Comparison of ENCODE assay signal across 16 mouse cellular contexts in the genomic region with DNA sequence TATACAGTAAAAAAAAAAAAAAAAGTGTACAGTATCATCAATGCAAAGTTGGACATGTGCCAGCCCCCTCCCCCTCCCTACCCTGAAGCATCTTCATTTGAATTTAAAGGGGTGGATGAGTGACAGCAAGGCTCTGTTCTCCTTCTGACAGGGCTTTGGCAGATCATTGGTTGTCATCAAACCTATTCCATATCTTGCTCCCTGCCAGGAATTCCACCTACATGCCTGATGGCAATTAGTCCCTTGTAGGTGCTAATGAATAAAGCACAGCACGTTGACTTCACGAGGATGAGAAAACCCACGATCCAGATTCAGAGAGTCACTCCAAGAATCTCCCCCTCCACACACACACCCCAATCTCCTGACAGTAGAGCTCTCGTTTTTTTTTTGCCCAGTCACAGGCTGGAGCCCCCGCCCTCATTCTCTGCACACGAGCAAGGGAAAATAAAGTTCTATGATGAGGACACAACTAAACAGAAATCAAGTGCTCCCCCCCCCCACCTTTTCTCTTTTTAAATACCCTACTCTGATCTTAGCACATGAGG.
DNase-seq lines count a peak whose midpoint lies in the region; ATAC-seq and TF ChIP-seq lines count a peak whose summit lies in the region.
"Had no signal": no experiment of that assay in that cellular context is flagged by ENCODE, and none has a peak within 500 bp of the region (broad histone marks: within the 10 kb centered on the region; RNA-seq: fewer than 3 reads in every experiment).

No protein-coding gene starts in this region.

- no peak overlapping the region for H3K4me2 ChIP-seq in embryonic facial prominence, embryonic 14.5 days (ENCODE audit: low read depth, low read length)
- no peak overlapping the region for H3K4me2 ChIP-seq in midbrain, embryonic 12.5 days (replicated peaks)
- H3K4me2 ChIP-seq in midbrain, embryonic 11.5 days = no peak overlapping the region
- no peak overlapping the region for H3K4me2 ChIP-seq in forebrain, postnatal 0 days (ENCODE audit: low read depth)
- H3K4me2 ChIP-seq in midbrain, postnatal 0 days (ENCODE audit: low read depth, low read length, poor library complexity, severe bottlenecking) = no peak overlapping the region
- H3K4me2 ChIP-seq: heart, embryonic 15.5 days; intestine, embryonic 15.5 days; liver, embryonic 11.5 days had no signal

- peak; percentile 33 for DNase-seq in embryonic facial prominence, embryonic 14.5 days (ENCODE audit: low spot score)
- no peak for DNase-seq in embryonic facial prominence, embryonic 10.5 days (ENCODE audit: low spot score)
- DNase-seq in midbrain, embryonic 11.5 days (ENCODE audit: low spot score, missing footprints) = no peak
- DNase-seq in forebrain, postnatal 0 days = peak; percentile 61
- DNase-seq in midbrain, postnatal 0 days (ENCODE audit: low spot score) = no peak
- no peak for DNase-seq in ovary, postnatal 14 days (ENCODE audit: low spot score)
- DNase-seq in adrenal gland, postnatal 4 days (ENCODE audit: low spot score in 2 of 2) = no peak
- DNase-seq: adrenal gland, postnatal 10 days; B cell, adult 2 months; cerebellum, adult 2 months; kidney, postnatal 36 days; thymus, adult 2 months had no signal

- no peak for ATAC-seq in embryonic facial prominence, embryonic 14.5 days (ENCODE audit: low read depth)
- ATAC-seq in midbrain, embryonic 12.5 days (ENCODE audit: low FRiP score, low read depth) = 0 out of 2 replicates have a peak, but pooled peaks have one; percentile 2
- no peak for ATAC-seq in midbrain, embryonic 11.5 days (ENCODE audit: low FRiP score)
- ATAC-seq in forebrain, postnatal 0 days = peak; percentile 45; the same call in 1 of the 2 replicates
- 0 out of 2 replicates have a peak, but pooled peaks have one; percentile 29 for ATAC-seq in midbrain, postnatal 0 days (ENCODE audit: low FRiP score)
- ATAC-seq: intestine, embryonic 15.5 days had no signal

- 41% methylated on average over 6 of the region's 6 CpGs for WGBS in embryonic facial prominence, embryonic 14.5 days
- 51% methylated on average over 6 of the region's 6 CpGs for WGBS in embryonic facial prominence, embryonic 10.5 days
- WGBS in midbrain, embryonic 12.5 days = 62% methylated on average over 6 of the region's 6 CpGs
- 78% methylated on average over 6 of the region's 6 CpGs for WGBS in midbrain, embryonic 11.5 days
- WGBS in forebrain, postnatal 0 days = 29% methylated on average over 6 of the region's 6 CpGs
- WGBS in midbrain, postnatal 0 days = 46% methylated on average over 6 of the region's 6 CpGs

- H3K4me3 ChIP-seq in embryonic facial prominence, embryonic 14.5 days (ENCODE audit: low read depth, low read length) = no peak overlapping the region
- H3K4me3 ChIP-seq in embryonic facial prominence, embryonic 10.5 days = no peak overlapping the region
- H3K4me3 ChIP-seq in midbrain, embryonic 12.5 days = no peak overlapping the region
- no peak overlapping the region for H3K4me3 ChIP-seq in midbrain, embryonic 11.5 days (ENCODE audit: low read depth, low read length)
- no peak overlapping the region for H3K4me3 ChIP-seq in forebrain, postnatal 0 days (ENCODE audit: low read depth, low read length)
- H3K4me3 ChIP-seq in midbrain, postnatal 0 days (ENCODE audit: low read depth, low read length) = no peak overlapping the region
- H3K4me3 ChIP-seq: heart, embryonic 15.5 days; intestine, embryonic 15.5 days had no signal

- no peak for TF ChIP-seq CTCF in forebrain, postnatal 0 days (IDR thresholded peaks at IDR 0.05; ENCODE audit: low read depth)
- no peak for TF ChIP-seq CTCF in midbrain, postnatal 0 days (IDR thresholded peaks at IDR 0.05)

- no peak overlapping the region for H3K27ac ChIP-seq in embryonic facial prominence, embryonic 14.5 days (replicated peaks; ENCODE audit: low read depth, low read length)
- H3K27ac ChIP-seq in embryonic facial prominence, embryonic 10.5 days (replicated peaks) = no peak overlapping the region
- H3K27ac ChIP-seq in midbrain, embryonic 12.5 days (replicated peaks) = no peak overlapping the region
- no peak overlapping the region for H3K27ac ChIP-seq in midbrain, embryonic 11.5 days (ENCODE audit: low read depth, low read length)
- 0 out of 2 replicates have a peak overlapping the region, but pooled peaks have one; percentile 21 for H3K27ac ChIP-seq in forebrain, postnatal 0 days (ENCODE audit: low read depth, low read length)
- no peak overlapping the region for H3K27ac ChIP-seq in midbrain, postnatal 0 days (ENCODE audit: low read depth, low read length)
- H3K27ac ChIP-seq: heart, embryonic 15.5 days; intestine, embryonic 15.5 days had no signal

- no peak overlapping the region for H3K9ac ChIP-seq in embryonic facial prominence, embryonic 14.5 days (ENCODE audit: low read depth, low read length)
- no peak overlapping the region for H3K9ac ChIP-seq in midbrain, embryonic 12.5 days (replicated peaks)
- H3K9ac ChIP-seq in midbrain, embryonic 11.5 days (ENCODE audit: low read length) = no peak overlapping the region
- no peak overlapping the region for H3K9ac ChIP-seq in forebrain, postnatal 0 days
- H3K9ac ChIP-seq in midbrain, postnatal 0 days (replicated peaks; ENCODE audit: low read length, poor library complexity, severe bottlenecking) = no peak overlapping the region
- H3K9ac ChIP-seq: heart, embryonic 15.5 days; intestine, embryonic 15.5 days had no signal

- H3K27me3 ChIP-seq in embryonic facial prominence, embryonic 14.5 days (replicated peaks; ENCODE audit: control insufficient read depth, insufficient read depth, low read length) = no peaks in the 10 kb centered on the region
- no peaks in the 10 kb centered on the region for H3K27me3 ChIP-seq in embryonic facial prominence, embryonic 10.5 days (replicated peaks; ENCODE audit: low read depth, poor library complexity, severe bottlenecking)
- H3K27me3 ChIP-seq in midbrain, embryonic 12.5 days = no peaks in the 10 kb centered on the region
- H3K27me3 ChIP-seq in midbrain, embryonic 11.5 days (ENCODE audit: control insufficient read depth, insufficient read depth, low read length) = no peaks in the 10 kb centered on the region
- no peaks in the 10 kb centered on the region for H3K27me3 ChIP-seq in forebrain, postnatal 0 days (ENCODE audit: insufficient read depth, low read length)
- no peaks in the 10 kb centered on the region for H3K27me3 ChIP-seq in midbrain, postnatal 0 days (ENCODE audit: insufficient read depth, low read length)
- H3K27me3 ChIP-seq: heart, embryonic 15.5 days; intestine, embryonic 15.5 days had no signal

- H3K36me3 ChIP-seq in embryonic facial prominence, embryonic 14.5 days (ENCODE audit: control insufficient read depth, insufficient read depth, low read length) = no peaks in the 10 kb centered on the region
- no peaks in the 10 kb centered on the region for H3K36me3 ChIP-seq in embryonic facial prominence, embryonic 10.5 days (replicated peaks)
- no peaks in the 10 kb centered on the region for H3K36me3 ChIP-seq in midbrain, embryonic 12.5 days
- no peaks in the 10 kb centered on the region for H3K36me3 ChIP-seq in midbrain, embryonic 11.5 days (ENCODE audit: control insufficient read depth, insufficient read depth, low read length)
- H3K36me3 ChIP-seq in forebrain, postnatal 0 days (ENCODE audit: insufficient read depth) = no peaks in the 10 kb centered on the region
- no peaks in the 10 kb centered on the region for H3K36me3 ChIP-seq in midbrain, postnatal 0 days (ENCODE audit: insufficient read depth, low read length)
- H3K36me3 ChIP-seq: heart, embryonic 15.5 days; intestine, embryonic 15.5 days had no signal

- H3K4me1 ChIP-seq in embryonic facial prominence, embryonic 14.5 days (ENCODE audit: control insufficient read depth, insufficient read depth, low read length) = no peaks in the 10 kb centered on the region
- no peaks in the 10 kb centered on the region for H3K4me1 ChIP-seq in embryonic facial prominence, embryonic 10.5 days
- H3K4me1 ChIP-seq in midbrain, embryonic 12.5 days = no peaks in the 10 kb centered on the region
- H3K4me1 ChIP-seq in midbrain, embryonic 11.5 days (ENCODE audit: control insufficient read depth, insufficient read depth, low read length) = no peaks in the 10 kb centered on the region
- peaks cover 7% of the 10 kb centered on the region; the same call in 1 of the 2 replicates for H3K4me1 ChIP-seq in forebrain, postnatal 0 days (ENCODE audit: insufficient read depth)
- H3K4me1 ChIP-seq in midbrain, postnatal 0 days (ENCODE audit: insufficient read depth, low read length) = no peaks in the 10 kb centered on the region
- H3K4me1 ChIP-seq: heart, embryonic 15.5 days; intestine, embryonic 15.5 days had no signal

- H3K9me3 ChIP-seq in embryonic facial prominence, embryonic 14.5 days (ENCODE audit: control insufficient read depth, low read length) = no peaks in the 10 kb centered on the region
- H3K9me3 ChIP-seq in embryonic facial prominence, embryonic 10.5 days = no peaks in the 10 kb centered on the region
- H3K9me3 ChIP-seq in midbrain, embryonic 12.5 days = no peaks in the 10 kb centered on the region
- no peaks in the 10 kb centered on the region for H3K9me3 ChIP-seq in midbrain, embryonic 11.5 days (ENCODE audit: control insufficient read depth, low read length)
- no peaks in the 10 kb centered on the region for H3K9me3 ChIP-seq in forebrain, postnatal 0 days (ENCODE audit: low read length)
- no peaks in the 10 kb centered on the region for H3K9me3 ChIP-seq in midbrain, postnatal 0 days (ENCODE audit: low read length)
- H3K9me3 ChIP-seq: heart, embryonic 15.5 days; intestine, embryonic 15.5 days had no signal

Comparison
In these comparisons a context has a peak if more than half of its experiments do, and no peak if none do; other contexts are left out.
1. ATAC-seq: peak in midbrain, embryonic 12.5 days (single experiment), forebrain, postnatal 0 days (single experiment) and midbrain, postnatal 0 days (single experiment); none in embryonic facial prominence, embryonic 14.5 days (single experiment) and midbrain, embryonic 11.5 days (single experiment).
2. DNase-seq: peak in embryonic facial prominence, embryonic 14.5 days (single experiment) and forebrain, postnatal 0 days (single experiment); none in embryonic facial prominence, embryonic 10.5 days (single experiment), midbrain, embryonic 11.5 days (single experiment), midbrain, postnatal 0 days (single experiment), ovary, postnatal 14 days (single experiment) and adrenal gland, postnatal 4 days (0 of 2).